Mouse (Mus musculus) heart, adult 18-20 months (tissue): ENCODE measurements around the gene Gm572. TPM values are rescaled to one million over a fixed set of nuclear protein-coding genes. Genes with fewer than 3 reads are reported as not detected.

Experiments
- DNase-seq, 2 experiments: peaks; one replicate each; pipeline ENCODE4 v3.0.0; 2021 to 2022; ENCODE audit warnings: mixed read lengths in 1 of 2
- long read RNA-seq, 2 experiments: library from polyadenylated mRNA; stranded (forward); transcript quantifications; one replicate each; pipeline ENCODE4 v2.0.0; 2021
- total RNA-seq, 2 experiments: library from RNA; stranded (reverse); gene quantifications; 2 replicates each; pipeline ENCODE4 v1.2.3; 2021

Gene Gm572
- 1 to 10 TPM; 5.8 to 6.1 TPM for total RNA-seq
- long read RNA-seq, experiment 1, result 0 reads
- long read RNA-seq, experiment 2, result 0 reads

DNA sequence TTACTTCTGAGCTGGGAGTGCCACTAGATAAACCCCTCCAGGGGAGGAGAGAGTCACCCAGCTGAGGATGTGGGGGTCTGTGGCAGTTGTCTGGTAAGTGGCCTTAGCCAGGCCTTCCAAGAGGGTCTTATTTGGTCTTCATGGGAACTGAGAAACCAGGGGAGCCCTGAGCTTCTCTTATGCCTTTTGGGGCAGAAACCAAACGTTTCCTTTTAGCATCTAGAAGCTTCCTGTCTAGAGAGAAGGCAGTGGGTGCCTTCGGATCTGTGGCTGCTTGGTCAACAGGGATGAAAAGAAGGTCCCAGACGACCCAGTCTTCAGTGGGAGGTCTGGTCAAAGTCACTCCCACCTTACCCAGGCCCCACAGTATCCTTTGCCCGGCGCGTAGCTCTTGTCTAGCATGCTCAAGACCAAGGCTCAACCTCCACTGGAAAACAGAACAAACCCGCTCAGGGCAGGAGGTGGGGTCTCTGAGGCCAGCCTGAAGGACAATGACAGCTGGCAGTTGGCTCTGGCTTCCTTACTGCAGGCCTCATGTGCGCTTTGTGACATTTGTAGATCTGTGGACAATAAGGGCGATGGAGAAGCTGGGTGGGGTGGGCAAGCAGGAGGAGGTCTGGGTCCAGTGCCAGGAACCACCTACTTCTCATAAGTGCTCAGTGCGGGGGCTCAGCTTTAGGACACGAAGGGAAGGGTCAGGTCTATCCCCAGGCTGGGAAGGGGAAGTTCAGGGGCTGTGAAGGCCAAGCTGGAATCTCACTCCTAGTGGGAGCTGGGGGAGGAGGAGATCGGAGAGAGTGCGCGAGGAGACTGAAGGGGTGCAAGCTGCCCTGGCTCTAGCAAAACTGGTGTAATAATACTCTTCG is at the start of gene Gm572:
Gene Gm572 (plus strand): TSS at position 27 of the 866 bp plus-strand sequence.
- DNase-seq, result no peak

DNA sequence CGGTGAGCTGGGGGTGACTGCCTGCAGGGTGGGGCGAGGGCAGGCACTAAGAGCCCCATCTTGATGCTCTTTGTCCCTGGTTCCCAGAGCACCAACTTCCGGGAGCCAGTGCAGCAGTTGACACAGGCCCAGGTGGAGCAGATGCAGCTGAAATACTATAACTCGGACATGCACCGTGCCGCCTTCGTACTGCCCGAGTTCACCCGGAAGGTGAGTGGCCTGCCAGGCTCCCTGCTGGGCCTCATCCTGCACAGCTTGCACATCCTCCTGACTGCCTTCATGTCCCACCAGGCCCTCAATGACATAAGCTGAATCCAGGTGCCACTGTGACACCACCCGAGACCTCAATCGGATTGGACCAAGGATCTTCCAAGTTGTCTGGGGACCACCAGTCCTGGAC is 49.1 kb upstream of the Gm572 start:
- no peak for DNase-seq

DNA sequence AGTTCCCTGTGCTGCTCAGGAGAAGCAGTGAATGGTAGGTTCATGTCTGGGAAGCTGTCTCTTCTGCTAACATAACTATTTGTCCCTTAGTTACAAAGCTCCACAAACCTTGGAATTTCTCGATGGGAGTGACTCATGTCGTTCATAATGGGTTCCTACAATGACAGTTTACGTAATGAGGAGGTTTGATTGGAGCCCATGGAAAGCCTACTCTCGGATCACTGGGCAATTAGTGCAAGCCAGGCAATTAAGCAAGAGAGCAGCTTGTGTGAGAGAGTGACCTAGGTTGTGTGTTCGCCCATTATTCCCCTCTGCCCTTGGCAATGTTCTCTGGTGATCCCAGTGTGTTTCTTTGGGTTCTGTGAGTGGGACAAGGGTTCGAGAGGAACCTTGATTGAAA is 47.2 kb upstream of the Gm572 start:
- DNase-seq, result no peak

DNA sequence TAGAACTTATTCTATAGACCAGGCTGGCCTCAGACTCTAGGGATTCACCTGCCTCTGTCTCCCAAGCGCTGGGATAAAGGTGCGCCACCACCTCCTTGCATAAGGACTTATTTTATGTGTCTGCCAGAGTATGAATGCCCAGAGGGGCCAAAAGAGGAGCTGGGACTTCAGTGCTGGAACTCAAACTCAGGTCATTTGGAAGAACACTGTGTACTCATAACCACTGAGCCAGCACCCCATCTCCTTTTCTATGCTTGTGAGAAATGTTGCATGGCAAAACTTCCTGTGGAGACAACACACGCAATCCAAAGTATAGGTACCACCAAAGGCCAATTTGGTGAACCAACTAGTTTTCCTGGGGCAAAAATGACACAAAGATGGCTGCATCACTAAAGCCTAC is 46.4 kb upstream of the Gm572 start:
- no peak for DNase-seq

DNA sequence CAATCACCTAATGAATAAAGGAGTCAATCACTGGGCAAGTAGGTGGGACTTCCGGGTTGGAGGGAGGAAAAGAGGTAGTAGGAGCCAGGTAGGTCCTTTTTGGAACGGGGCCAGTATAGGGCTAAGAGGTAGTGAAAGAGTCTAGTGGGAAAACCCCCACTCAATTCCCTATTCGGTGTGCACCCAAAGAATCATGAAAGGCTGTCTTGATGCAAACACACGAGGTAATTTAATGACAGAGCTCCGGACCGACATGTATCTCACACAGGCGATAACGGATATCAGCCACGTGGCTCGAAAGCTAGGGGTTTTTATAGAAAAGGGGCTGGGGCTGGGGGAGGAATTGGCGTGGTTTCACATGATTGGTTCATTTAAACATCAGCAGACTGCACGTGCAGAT is 44.3 kb upstream of the Gm572 start:
- DNase-seq, result no peak

DNA sequence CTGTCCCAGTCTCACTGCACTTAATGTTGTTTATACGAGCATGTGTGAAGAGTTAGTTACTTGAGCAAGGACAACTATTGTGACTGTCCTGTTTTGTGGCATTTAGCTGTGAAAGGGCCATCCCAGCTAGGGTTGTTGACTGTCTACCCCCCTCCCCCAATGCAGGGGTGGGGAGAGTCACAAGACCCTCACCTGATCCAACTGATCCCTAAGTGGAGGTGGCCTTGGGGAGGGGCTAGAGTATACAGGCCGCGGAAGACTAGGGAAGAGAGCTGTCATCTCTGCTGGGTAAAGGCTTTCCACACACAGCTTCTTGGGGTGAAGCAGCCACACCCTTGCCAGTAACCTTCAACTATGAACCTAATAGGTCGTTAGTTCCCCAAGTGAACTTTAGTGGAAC is 42.8 kb upstream of the Gm572 start:
- DNase-seq, result no peak

DNA sequence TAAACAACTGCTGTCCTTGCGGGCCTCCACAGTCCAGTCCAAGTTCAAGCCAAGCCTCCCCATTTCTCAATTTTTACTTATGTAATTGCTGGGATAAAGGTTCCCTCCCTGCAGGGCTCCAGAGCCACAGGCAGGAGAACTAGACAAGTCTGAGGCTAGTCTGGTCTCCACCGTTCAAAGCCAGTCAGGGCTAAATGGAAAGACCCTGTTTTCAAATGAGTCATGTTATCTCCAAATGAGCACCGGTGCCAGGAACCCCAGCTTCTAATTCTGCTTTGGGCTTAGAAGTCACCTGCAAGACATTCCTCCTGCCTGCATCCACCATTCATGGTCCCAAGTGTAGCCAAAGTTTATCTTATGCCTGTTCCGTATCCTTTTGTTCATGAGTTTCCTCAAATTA is 41.2 kb upstream of the Gm572 start:
- no peak for DNase-seq

DNA sequence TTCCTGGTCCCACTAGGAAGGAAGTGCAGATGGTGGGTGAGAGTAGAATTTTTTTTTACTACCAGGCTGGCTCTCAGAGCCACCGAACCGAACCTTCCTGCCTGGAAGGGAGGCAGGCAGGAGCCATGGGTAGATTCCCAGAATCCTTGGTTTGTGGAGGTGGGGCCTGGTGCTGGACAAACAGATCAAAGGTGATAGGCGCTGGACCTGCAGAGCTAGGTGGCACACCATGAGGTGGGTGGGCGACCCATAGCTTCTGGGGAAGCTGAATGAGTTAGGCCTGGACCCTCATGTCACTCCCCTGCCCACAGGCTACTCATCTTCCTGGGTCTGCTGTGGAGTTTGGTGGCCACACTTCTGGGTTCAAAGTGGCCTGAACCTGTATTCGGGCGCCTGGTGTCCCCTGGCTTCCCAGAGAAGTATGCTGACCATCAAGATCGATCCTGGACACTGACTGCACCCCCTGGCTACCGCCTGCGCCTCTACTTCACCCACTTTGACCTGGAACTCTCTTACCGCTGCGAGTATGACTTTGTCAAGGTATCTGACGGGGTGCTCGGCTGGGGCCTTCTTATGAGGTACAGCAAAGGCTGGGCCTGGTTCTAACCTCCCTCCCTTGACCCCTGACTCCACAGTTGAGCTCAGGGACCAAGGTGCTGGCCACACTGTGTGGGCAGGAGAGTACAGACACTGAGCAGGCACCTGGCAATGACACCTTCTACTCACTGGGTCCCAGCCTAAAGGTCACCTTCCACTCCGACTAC is 40.6 kb upstream of the Gm572 start, which contains the start of gene Masp2:
Gene Masp2 (plus strand): TSS at position 198 of the 764 bp plus-strand sequence.
- no peak for DNase-seq

DNA sequence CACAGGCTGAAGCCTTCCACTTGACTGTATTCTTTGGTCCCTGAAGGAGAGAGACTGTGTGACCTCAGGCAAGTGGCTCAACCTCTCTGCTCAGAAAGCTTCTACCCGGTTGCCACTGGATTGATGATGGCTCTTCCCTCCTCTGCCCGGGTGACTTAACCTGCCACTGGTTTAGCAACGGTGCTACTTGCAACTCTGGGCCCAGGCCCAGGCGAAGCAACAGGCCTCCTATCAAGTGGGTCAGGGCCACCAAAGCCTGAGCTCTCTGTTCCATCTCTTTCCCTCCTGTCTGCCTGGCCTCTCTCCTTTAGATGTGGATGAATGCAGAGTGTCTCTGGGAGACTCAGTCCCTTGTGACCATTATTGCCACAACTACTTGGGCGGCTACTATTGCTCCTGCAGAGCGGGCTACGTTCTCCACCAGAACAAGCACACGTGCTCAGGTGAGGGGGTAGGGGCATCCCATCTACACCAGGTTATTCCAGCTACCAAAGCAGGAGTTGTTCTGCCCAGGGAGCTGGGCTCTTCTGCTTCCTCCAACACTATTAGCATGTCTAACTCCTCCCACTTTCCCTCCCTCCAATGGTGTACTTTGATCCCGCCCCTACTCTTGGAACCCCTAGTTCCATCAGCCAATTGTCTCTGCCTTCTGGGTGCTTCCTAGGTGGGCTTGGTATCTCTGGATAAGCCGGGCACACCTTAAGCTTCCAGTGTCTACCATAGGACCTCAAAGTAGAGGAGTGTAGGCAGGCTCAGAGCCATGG is 39.6 kb upstream of the Gm572 start:
- DNase-seq, result no peak

DNA sequence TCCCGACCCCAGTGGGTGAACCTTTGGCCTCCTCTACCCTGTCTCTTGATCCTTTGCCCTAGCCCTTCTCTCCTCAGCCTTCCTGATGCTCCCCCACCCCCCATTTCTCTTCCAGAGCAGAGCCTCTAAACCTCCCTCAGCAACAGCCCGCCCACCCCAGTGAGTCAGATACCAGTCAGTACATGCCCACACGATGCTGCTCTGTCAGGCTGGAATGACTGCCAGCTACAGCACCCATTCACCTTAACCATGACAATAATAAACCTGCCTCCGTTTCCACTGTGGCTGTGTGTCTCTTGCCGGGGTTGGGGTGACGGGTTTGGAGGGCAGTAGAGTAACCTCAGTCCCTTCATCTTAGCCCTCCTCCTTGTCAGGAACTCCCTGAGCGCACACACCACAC is 39.0 kb upstream of the Gm572 start:
- DNase-seq, result no peak

DNA sequence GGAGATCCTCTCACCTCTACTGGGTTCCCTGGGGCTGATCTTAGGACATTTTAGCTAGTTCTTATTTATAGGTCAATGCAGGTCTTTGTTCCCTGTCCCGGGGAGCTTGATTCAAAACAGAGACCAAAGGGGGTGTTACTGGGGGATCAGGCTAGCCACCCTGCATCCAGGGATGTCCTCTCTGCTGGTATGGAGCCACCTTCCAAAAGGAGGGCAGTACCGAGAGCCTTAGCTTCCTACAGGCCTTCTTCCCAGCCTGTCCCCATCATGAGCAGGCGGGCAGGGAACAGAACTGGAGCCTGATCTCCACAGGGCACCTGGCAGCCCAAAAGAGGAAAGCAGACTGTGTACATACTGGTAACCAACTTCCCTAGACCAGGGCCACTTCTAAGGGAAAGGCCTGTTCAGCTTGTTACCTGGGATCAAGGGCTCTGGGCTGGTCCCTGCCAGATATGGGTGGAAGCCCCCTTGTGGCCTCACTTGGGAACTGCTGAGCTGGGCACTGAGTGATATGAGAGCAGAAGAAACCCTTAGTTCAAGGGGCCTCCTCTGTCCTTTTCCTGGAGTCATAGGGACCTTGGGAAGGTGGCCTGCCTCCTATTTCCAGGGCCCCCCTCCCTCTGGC is 38.5 kb upstream of the Gm572 start:
- DNase-seq, result peak; percentile 37 to 57

DNA sequence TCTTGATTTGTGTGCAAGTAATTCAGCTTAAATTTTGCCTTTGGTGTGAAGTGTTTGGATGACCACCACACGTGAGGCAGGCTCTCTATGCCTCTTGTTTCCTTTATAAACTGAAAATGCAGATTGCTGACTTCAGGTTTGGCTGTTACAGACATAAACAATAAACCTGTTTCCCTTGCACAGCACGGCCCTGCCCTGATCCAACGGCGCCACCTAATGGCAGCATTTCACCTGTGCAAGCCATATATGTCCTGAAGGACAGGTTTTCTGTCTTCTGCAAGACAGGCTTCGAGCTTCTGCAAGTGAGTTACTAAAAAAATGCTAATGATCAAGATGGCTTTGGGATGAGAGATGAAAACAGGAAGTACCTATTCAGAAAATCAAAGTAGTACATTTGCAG is 35.4 kb upstream of the Gm572 start:
- DNase-seq, result peak; percentile 68 to 85

DNA sequence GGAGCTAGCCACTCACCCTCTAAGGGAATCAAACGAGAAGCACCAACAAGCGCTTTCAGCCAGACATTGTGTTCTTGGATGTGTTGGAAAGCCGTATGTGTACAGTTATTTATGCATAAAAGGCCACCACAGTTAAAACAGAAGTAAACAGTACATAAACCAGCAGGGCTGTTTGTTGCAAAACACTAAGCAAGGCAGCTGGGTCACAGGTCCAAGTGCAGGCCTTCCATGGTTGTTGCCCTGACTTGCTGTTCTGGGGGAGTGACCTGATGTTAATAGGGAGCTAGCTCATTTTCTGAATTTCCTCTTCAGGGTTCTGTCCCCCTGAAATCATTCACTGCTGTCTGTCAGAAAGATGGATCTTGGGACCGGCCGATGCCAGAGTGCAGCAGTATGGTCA is 33.3 kb upstream of the Gm572 start:
- no peak for DNase-seq

DNA sequence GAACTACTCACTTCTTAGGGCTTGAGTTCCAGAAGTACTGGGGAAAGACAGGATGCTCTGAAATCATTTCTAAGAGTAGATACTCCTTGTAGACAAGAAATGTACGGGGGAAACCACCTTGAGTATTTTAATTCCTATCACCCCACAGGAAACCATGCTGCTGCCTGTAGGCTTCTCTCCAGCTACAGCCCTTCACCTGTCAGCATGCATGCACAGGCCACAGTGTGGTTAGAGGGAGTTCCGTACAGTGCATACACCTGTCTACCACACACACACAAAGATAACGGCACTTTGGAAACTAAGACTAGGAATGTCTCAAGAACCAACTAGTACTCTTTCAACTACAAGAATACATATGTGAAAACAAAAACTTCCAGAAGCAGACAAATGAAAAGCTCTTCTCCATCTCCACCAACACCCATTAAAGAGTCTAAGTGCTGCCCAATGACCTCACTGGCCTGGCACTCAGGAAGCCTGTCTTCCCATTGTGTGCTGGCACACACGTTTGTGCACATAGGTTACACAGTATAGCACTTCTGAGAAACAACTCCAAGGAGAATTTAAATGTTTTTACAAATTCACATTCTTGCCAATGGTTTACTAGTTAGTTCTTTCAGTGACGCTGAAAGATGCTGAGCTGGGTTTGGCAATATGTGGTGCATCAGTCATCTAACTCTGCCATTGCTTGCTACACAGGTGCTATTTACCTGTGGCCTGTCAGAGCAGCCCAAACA is 32.3 kb upstream of the Gm572 start:
- DNase-seq, result no peak

DNA sequence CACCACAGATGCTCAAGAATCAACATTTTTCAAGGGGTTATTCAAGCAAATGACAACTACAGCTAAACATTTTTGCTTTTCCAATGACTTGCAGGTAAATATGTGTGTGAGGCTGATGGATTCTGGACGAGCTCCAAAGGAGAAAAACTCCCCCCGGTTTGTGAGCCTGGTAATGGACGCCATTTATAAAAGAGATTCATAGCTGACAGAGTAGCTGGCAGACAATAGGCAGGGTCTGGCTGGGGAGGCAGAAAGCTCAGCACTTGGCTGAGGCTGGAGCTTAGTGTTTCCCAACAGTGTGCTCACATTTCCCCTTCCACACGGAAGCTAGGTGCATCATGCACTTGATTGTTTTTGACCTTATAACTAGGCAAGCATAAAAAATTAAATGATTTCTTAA is 30.6 kb upstream of the Gm572 start:
- DNase-seq, result no peak

DNA sequence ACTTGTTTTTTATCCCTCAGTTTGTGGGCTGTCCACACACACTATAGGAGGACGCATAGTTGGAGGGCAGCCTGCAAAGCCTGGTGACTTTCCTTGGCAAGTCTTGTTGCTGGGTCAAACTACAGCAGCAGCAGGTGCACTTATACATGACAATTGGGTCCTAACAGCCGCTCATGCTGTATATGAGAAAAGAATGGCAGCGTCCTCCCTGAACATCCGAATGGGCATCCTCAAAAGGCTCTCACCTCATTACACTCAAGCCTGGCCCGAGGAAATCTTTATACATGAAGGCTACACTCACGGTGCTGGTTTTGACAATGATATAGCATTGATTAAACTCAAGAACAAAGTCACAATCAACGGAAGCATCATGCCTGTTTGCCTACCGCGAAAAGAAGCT is 29.4 kb upstream of the Gm572 start:
- DNase-seq, result no peak

DNA sequence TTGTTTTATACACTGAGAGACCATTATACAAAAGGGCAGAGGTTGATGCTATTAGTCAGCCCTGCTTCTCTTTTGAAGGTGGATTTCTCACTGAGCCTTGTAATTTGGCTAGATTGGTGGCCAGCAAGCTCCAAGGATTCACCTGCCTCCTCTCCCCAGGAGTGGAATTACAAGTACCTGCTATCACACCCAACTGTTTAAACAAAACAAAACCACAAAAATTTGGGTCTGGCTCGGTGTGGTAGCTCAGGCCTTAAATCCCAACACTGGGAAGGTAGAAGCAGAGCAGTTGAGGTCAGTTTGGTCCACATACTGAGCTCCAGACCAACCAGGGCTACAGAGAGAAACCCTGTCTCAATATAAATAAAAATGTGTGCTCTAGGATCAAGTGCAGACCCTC is 23.3 kb upstream of the Gm572 start:
- no peak for DNase-seq

DNA sequence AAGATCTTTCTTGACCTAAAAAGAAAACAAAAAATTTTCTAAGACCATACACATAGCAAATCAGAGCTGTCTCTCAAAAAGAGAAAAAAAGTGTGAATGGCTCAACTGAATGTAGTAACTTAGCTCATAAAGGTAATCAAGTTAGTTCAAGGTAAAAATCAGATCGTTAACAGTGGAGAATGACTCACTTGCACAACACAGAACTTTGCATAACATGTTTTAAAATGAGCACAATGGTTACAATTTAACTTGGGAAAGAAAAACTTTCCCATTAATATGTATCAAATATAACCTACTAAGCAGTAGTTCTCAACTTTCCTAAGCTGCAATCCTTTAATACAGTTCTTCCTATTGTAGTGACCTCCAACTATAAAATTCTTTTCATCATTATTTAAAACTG is 22.4 kb upstream of the Gm572 start:
- DNase-seq, result no peak

DNA sequence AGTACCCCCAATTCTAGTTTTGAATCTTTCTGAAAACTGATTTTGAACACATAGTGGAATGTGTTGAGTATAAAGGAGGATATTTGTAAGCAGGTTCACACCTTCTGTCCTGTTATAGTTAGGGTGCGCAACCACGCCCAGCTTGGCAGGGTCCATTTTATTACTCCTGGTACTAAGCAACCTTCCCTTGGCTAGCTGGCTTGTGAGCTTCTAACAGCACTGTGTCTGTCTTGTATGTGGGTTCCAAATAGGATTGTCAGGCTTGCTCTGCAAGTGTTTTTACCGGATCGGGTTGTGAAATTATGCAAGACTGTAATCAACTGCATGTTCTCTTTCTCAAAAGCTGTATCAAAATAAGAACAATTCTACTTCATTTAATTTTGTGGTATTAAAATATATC is 20.6 kb upstream of the Gm572 start:
- no peak for DNase-seq

DNA sequence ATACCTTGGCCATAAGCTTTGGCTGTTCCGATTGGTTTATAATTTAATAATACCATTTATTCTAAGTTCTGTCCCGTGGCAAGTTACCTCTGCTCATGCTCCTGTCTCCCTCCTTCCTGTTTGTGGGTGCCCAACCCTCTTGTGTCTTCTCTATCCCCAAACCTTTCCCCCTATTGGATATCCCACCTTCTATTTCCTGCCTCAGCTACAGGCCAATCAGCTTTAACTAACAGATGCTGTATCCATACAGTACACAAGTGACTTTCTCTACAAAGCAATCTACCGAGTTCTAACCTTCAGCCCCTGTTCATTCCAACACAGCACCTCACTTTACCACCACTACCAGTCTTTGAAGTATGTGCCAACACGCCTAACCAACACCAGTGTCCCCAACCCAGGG is 19.5 kb upstream of the Gm572 start:
- DNase-seq, result no peak

DNA sequence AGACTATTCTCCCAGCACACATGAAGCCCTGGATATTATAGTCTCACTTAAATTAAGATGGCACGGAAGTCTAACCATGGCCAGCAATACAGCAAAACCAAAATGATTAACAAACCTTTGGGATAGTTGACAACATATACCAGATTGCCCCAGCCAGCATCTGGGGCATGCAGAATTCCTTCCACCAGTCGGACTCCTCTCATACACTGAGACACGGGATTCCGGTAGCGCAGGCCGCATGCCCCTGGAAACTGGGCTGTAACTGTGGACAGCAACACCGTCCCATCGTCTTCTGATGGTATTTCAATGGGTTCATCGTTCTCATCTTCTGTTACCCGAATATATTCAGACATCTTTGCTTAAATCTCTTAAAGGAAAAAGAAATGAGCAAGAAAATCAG is 18.1 kb upstream of the Gm572 start:
- DNase-seq, result no peak
